Mouse (Mus musculus) neural tube, embryonic 13.5 days (tissue): ENCODE measurements at regions not wholly inside any gene's neighbourhood (a gene's known extent, or its start where the extent isn't known, plus 50 kb on each side); places are given as distances from the start of the nearest gene placed in this dataset.

Experiments used
- ATAC-seq: fragments of 200-750 bp; cut with Nextera tagmentation; 2 replicates; pipeline ENCODE4 v1.8.0; 2017; ENCODE audit warnings: low read depth, mild to moderate bottlenecking, moderate TSS enrichment, moderate library complexity
- H3K27ac ChIP-seq: fragments of 300-500 bp; sonication (generic); replicated peaks from 2 replicates; pipeline ENCODE4 v1.5.1; 2015; ENCODE audit warnings: moderate library complexity, mild to moderate bottlenecking, inconsistent platforms
- H3K27me3 ChIP-seq: fragments of 300-500 bp; sonication (generic); 2 replicates; pipeline ENCODE4 v1.6.1; 2015; ENCODE audit warnings: mild to moderate bottlenecking, inconsistent platforms
- H3K36me3 ChIP-seq: fragments of 300-500 bp; sonication (generic); 2 replicates; pipeline ENCODE4 v1.6.1; 2015; ENCODE audit warnings: mild to moderate bottlenecking, inconsistent platforms
- H3K4me1 ChIP-seq: fragments of 300-500 bp; sonication (generic); replicated peaks from 2 replicates; pipeline ENCODE4 v1.6.1; 2015; ENCODE audit warnings: inconsistent platforms
- H3K4me2 ChIP-seq: fragments of 300-500 bp; sonication (generic); 2 replicates; pipeline ENCODE4 v1.6.1; 2015; ENCODE audit warnings: inconsistent platforms, mild to moderate bottlenecking, moderate library complexity
- H3K4me3 ChIP-seq: fragments of 300-500 bp; sonication (generic); 2 replicates; pipeline ENCODE4 v1.5.1; 2015; ENCODE audit warnings: mild to moderate bottlenecking, inconsistent platforms
- H3K9ac ChIP-seq: fragments of 300-500 bp; sonication (generic); 2 replicates; pipeline ENCODE4 v1.6.1; 2015; ENCODE audit warnings: moderate library complexity, mild to moderate bottlenecking, inconsistent platforms
- H3K9me3 ChIP-seq: fragments of 300-500 bp; sonication (generic); 2 replicates; pipeline ENCODE4 v1.6.1; 2016; ENCODE audit warnings: inconsistent platforms
- WGBS: fragments of 180-500 bp; shearing (Covaris S2); methylation state at CpG from one replicate; pipeline ENCODE4 v1.1.7; 2015; 5-methylcytosine and 5-hydroxymethylcytosine counted together

DNA sequence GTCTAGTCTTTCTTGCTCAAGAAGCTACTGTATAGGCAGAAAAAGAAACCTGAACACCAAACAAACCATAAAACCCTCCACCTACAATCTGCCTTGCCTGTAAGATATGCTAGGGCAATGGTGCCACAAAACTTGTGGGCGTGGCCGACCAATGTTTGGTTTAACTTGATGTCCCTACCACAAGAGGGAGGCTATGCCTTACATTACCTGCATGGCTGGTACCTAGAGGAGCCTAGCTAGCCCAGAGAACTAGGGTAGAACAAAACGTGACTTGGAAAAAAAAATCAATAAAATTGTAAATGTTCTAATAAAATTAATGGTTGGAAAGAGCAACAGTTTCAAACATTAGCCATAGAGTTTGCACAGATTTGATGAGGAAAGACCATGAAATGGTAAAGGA, 76.9 kb upstream of the Zwint start:
- 90% methylated on average over 3 of the region's 3 CpGs for WGBS
- no peak for ATAC-seq

DNA sequence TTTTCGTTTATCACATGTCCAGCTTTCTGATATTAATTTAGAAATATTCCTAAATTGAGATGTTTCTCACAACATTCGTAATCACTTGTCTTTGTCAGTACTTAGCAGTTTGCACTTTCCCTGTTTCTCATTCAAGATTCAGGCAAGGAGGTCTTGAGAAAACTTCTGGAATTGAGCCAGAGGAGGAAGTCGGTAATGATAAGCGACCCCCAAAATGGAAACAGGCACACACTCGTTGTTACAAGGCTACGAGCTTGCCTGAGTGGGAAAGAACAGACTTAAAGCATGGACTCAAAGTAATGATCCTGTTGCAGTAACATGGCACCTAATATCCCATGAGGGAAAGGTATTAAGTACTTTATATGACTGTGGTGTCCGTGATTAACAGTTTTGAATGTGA, 76.1 kb upstream of the Zwint start:
- H3K9me3 ChIP-seq, result no peaks in the 10 kb centered on the region
- no peak overlapping the region for H3K9ac ChIP-seq
- peaks cover 3% of the 10 kb centered on the region; the same call in 1 of the 2 replicates for H3K4me1 ChIP-seq
- no peaks in the 10 kb centered on the region for H3K27me3 ChIP-seq
- no peaks in the 10 kb centered on the region for H3K36me3 ChIP-seq
- H3K27ac ChIP-seq, result no peak overlapping the region
- no peak for ATAC-seq
- no peak overlapping the region for H3K4me3 ChIP-seq
- WGBS, result 73% methylated on average over 7 of the region's 7 CpGs
- H3K4me2 ChIP-seq, result no peak overlapping the region

More for the DNA sequence above, 76.9 kb upstream of the Zwint start:
- Histone ChIP-seq H3K27ac (no peak overlapping the region), H3K9me3 (no peaks in the 10 kb centered on the region), H3K4me2 (no peak overlapping the region), H3K9ac (no peak overlapping the region), H3K36me3 (no peaks in the 10 kb centered on the region), H3K4me1 (peaks cover 3% of the 10 kb centered on the region; the same call in 1 of the 2 replicates), H3K27me3 (no peaks in the 10 kb centered on the region), H3K4me3 (no peak overlapping the region)

DNA sequence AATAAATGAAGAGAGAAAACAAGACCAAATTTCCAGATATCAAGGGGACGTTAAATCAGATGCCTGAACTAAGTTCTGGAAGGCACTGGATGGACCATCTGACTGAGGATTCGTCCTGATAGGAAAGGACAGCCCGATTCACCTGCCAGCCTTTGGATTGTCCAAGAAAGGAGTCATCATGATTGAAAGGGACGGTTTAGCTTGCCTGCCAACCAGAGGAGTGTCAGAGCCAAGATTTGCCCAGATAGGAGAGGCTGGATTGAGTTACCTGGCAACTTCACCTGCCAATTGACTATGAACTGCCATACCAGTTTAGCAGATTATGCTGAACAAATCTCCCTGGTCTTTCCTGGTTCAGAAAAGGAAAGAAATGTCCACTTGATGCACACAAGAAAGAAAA, 73.3 kb upstream of the Zwint start:
- H3K4me2 ChIP-seq, result no peak overlapping the region
- WGBS, result 89% methylated on average over 4 of the region's 4 CpGs
- H3K9ac ChIP-seq, result no peak overlapping the region
- H3K36me3 ChIP-seq, result no peaks in the 10 kb centered on the region
- ATAC-seq, result no peak
- H3K4me1 ChIP-seq, result no peaks in the 10 kb centered on the region
- H3K27ac ChIP-seq, result no peak overlapping the region
- H3K4me3 ChIP-seq, result no peak overlapping the region
- H3K27me3 ChIP-seq, result no peaks in the 10 kb centered on the region
- H3K9me3 ChIP-seq, result no peaks in the 10 kb centered on the region

DNA sequence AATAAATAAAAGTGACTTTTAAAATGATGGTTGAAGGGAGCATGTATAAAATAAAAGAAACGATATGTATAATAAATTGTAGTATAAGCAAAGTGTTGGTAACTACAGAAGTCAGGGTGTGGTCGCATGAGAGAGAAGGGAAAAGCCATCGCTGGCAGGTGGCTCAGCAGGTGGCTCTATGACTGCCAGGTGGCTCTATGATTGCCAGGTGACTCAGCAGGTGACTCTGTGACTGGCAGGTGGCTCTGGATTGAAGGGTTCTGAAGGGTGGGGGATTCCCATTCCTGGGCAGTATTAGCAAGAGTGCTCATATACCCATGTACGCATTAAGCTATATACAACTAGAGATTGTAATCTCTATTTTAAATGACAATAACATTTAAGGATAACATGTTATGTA, 66.1 kb upstream of the Zwint start:
- WGBS, result 87% methylated on average over 4 of the region's 4 CpGs
- no peaks in the 10 kb centered on the region for H3K4me1 ChIP-seq
- H3K4me3 ChIP-seq, result no peak overlapping the region
- no peak overlapping the region for H3K27ac ChIP-seq
- no peaks in the 10 kb centered on the region for H3K9me3 ChIP-seq
- no peaks in the 10 kb centered on the region for H3K27me3 ChIP-seq
- H3K4me2 ChIP-seq, result no peak overlapping the region
- no peak overlapping the region for H3K9ac ChIP-seq
- no peaks in the 10 kb centered on the region for H3K36me3 ChIP-seq
- no peak for ATAC-seq

DNA sequence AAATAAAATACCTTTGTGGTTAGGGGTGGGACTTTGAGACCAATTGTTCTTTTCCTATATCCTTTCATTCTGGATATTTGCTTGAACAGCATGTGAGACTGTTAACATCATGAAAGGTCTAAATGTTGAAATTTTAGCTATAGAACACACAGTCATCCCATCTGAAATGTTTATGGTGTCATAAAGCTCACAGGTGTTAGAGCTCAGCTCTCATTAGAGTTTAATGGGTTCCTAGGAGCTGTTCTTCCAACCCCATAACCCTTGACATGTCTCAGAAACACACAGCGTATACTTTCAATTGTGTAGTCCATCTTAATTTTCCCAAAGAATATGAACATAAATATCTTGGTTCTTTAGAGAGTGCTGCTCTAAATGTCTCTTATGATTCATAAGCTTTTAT, 61.6 kb upstream of the Zwint start:
- 89% methylated on average over 1 of the region's 1 CpGs for WGBS
- H3K4me3 ChIP-seq, result no peak overlapping the region
- ATAC-seq, result no peak

More for the DNA sequence above, 61.6 kb upstream of the Zwint start:
- no peak overlapping the region for H3K4me2 ChIP-seq
- no peaks in the 10 kb centered on the region for H3K27me3 ChIP-seq
- no peak overlapping the region for H3K27ac ChIP-seq
- H3K36me3 ChIP-seq, result no peaks in the 10 kb centered on the region
- no peaks in the 10 kb centered on the region for H3K9me3 ChIP-seq
- H3K4me1 ChIP-seq, result no peaks in the 10 kb centered on the region
- no peak overlapping the region for H3K9ac ChIP-seq
